Mouse (Mus musculus) limb, embryonic 11.5 days (tissue): ENCODE results near the gene Bfar. TPM values are rescaled to one million over a fixed set of nuclear protein-coding genes. Genes with fewer than 3 reads are reported as not detected.
"Not testable (repeated sequence)": the region's sequence is repeated elsewhere in the genome, so short reads cannot be mapped to it uniquely, and the experiment has no call there.

Experiments used
- ATAC-seq: fragments of 200-750 bp; cut with Nextera tagmentation; 2 replicates; pipeline ENCODE4 v1.8.0; 2017; ENCODE audit warnings: low read depth; ENCODE audit not compliant: insufficient number of reproducible peaks, low FRiP score, low TSS enrichment
- DNase-seq: peaks from one replicate; pipeline ENCODE4 v3.0.0-alpha.2; 2015; ENCODE audit warnings: low spot score
- H3K27ac ChIP-seq: fragments of 300-500 bp; sonication (generic); replicated peaks from 2 replicates; pipeline ENCODE4 v1.5.1; 2014; ENCODE audit warnings: low read depth, mild to moderate bottlenecking, low read length
- H3K27me3 ChIP-seq: fragments of 300-500 bp; sonication (generic); 2 replicates; pipeline ENCODE4 v1.6.1; 2014; ENCODE audit warnings: mild to moderate bottlenecking, low read length, mixed read lengths; ENCODE audit not compliant: control insufficient read depth, insufficient read depth
- H3K36me3 ChIP-seq: fragments of 300-500 bp; sonication (generic); 2 replicates; pipeline ENCODE4 v1.6.1; 2014; ENCODE audit warnings: mild to moderate bottlenecking, low read length, moderate library complexity, mixed read lengths; ENCODE audit not compliant: control insufficient read depth, insufficient read depth
- H3K4me1 ChIP-seq: fragments of 300-500 bp; sonication (generic); 2 replicates; pipeline ENCODE4 v1.6.1; 2014; ENCODE audit warnings: low read length, mixed read lengths; ENCODE audit not compliant: control insufficient read depth, insufficient read depth
- H3K4me2 ChIP-seq: fragments of 300-500 bp; sonication (generic); 2 replicates; pipeline ENCODE4 v1.6.1; 2014; ENCODE audit warnings: low read depth, mild to moderate bottlenecking, moderate library complexity; ENCODE audit not compliant: severe bottlenecking
- H3K4me3 ChIP-seq: fragments of 300-500 bp; sonication (generic); 2 replicates; pipeline ENCODE4 v1.5.1; 2014; ENCODE audit warnings: low read depth, low read length
- H3K9ac ChIP-seq: fragments of 300-500 bp; sonication (generic); 2 replicates; pipeline ENCODE4 v1.6.1; 2014; ENCODE audit warnings: mild to moderate bottlenecking, low read length
- H3K9me3 ChIP-seq: fragments of 300-500 bp; sonication (generic); 2 replicates; pipeline ENCODE4 v1.6.1; 2016; ENCODE audit warnings: low read length; ENCODE audit not compliant: control insufficient read depth
- WGBS: fragments of 180-500 bp; shearing (Covaris S2); extraction: QIAGEN DNeasy Blood & Tissue Kit; methylation state at CpG from one replicate; pipeline ENCODE4 v1.1.7; 2014; 5-methylcytosine and 5-hydroxymethylcytosine counted together
- polyA plus RNA-seq: library from polyadenylated mRNA; unstranded; fragments of >200 nt; fragmentation: Nextera tagmentation; extraction: Ambion mirVana; gene quantifications from 2 replicates; pipeline ENCODE4 v1.2.1, GENCODE M21; 2014

Gene Bfar
- polyA plus RNA-seq, 1 experiment from 2014 or later, result 39.2 TPM

GRCm38 (mm10) chr16:13748124-13748523, 76.5 kb downstream of the Bfar start:
- DNase-seq (no peak), ATAC-seq (no peak)
- Histone ChIP-seq H3K36me3 (no peaks in the 10 kb centered on the region), H3K9ac (no peak overlapping the region), H3K9me3 (no peaks in the 10 kb centered on the region), H3K4me2 (no peak overlapping the region), H3K4me1 (no peaks in the 10 kb centered on the region), H3K4me3 (no peak overlapping the region), H3K27me3 (no peaks in the 10 kb centered on the region), H3K27ac (no peak overlapping the region)
- 70% methylated on average over 3 of the region's 3 CpGs for WGBS

- not testable (repeated sequence) for DNase-seq, H3K9me3 ChIP-seq, H3K4me1 ChIP-seq, H3K9ac ChIP-seq, H3K36me3 ChIP-seq, H3K27me3 ChIP-seq, H3K4me2 ChIP-seq, H3K4me3 ChIP-seq, H3K27ac ChIP-seq, ATAC-seq
- WGBS, result 26% methylated on average over 10 of the region's 10 CpGs
Measured at GRCm38 (mm10) chr16:13748813-13749212, 77.2 kb downstream of the Bfar start.

DNA sequence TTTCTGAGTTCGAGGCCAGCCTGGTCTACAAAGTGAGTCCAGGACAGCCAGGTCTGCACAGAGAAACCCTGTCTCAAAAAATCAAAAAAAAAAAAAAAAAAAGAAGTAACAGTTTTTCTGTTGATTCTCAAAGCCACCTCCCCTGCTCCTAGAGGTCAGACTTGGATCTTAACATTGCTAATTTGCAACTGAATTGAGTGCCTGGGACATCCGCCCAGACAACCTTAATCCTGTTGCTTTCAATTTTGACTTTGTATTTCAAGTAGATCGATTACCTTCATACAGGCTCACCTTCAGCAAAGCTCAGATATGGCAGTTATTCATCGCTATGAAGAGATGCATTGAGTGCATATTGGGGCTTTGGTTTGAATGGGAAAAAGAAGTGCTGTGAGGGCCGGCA, 77.6 kb downstream of the Bfar start:
- 58% methylated on average over 5 of the region's 5 CpGs for WGBS
- no peaks in the 10 kb centered on the region for H3K36me3 ChIP-seq
- H3K27ac ChIP-seq, result no peak overlapping the region
- ATAC-seq (no peak), DNase-seq (no peak)
- no peaks in the 10 kb centered on the region for H3K27me3 ChIP-seq
- no peak overlapping the region for H3K4me3 ChIP-seq
- H3K9me3 ChIP-seq, result no peaks in the 10 kb centered on the region
- H3K4me2 ChIP-seq, result no peak overlapping the region
- no peak overlapping the region for H3K9ac ChIP-seq
- no peaks in the 10 kb centered on the region for H3K4me1 ChIP-seq

GRCm38 (mm10) chr16:13749981-13750380, 78.3 kb downstream of the Bfar start:
- no peak for ATAC-seq
- no peak for DNase-seq
- Histone ChIP-seq H3K9ac (no peak overlapping the region), H3K4me3 (no peak overlapping the region), H3K4me1 (no peaks in the 10 kb centered on the region), H3K27me3 (no peaks in the 10 kb centered on the region), H3K27ac (no peak overlapping the region), H3K9me3 (no peaks in the 10 kb centered on the region), H3K36me3 (no peaks in the 10 kb centered on the region), H3K4me2 (no peak overlapping the region)
- WGBS, result 58% methylated on average over 3 of the region's 3 CpGs

GRCm38 (mm10) chr16:13750626-13751025, 79.0 kb downstream of the Bfar start:
- ATAC-seq (no peak), DNase-seq (no peak)
- H3K27me3 ChIP-seq, result no peaks in the 10 kb centered on the region
- no peak overlapping the region for H3K27ac ChIP-seq
- H3K4me3 ChIP-seq, result no peak overlapping the region
- no peaks in the 10 kb centered on the region for H3K4me1 ChIP-seq
- no peaks in the 10 kb centered on the region for H3K36me3 ChIP-seq
- 93% methylated on average over 13 of the region's 13 CpGs for WGBS
- no peak overlapping the region for H3K4me2 ChIP-seq
- no peaks in the 10 kb centered on the region for H3K9me3 ChIP-seq
- no peak overlapping the region for H3K9ac ChIP-seq

Other genes with a start within 250 kb of the Bfar start
- gene Parn, start 3.7 kb upstream of the Bfar start, polyA plus RNA-seq, result 41.7 and 45.5 TPM in 2 replicates
- gene 3110001I22Rik, start 71 bp downstream of the Bfar start, polyA plus RNA-seq, result 9.5 and 9.9 TPM in 2 replicates
- not detected in 2 replicates for gene Pla2g10, start 59.1 kb downstream of the Bfar start, polyA plus RNA-seq
- gene Rrn3, start 108.8 kb downstream of the Bfar start, polyA plus RNA-seq, result 75.0 and 85.3 TPM in 2 replicates
- 153 and 158 TPM in 2 replicates for gene Ntan1, start 147.0 kb downstream of the Bfar start, polyA plus RNA-seq
- 84.4 and 87.6 TPM in 2 replicates for gene Pdxdc1, start 231.3 kb downstream of the Bfar start, polyA plus RNA-seq
- gene Mpv17l, start 231.3 kb downstream of the Bfar start, polyA plus RNA-seq, result 2.6 and 3.1 TPM in 2 replicates